Mouse (Mus musculus) fat pad, adult 2 months (tissue): ENCODE measurements around the gene Ptafr.

ENCODE experiments used
- DNase-seq: peaks from one replicate; pipeline ENCODE4 v3.0.0-alpha.2; 2011; ENCODE audit warnings: low read depth, low spot score; ENCODE audit errors: extremely low read depth

Gene Ptafr

DNA sequence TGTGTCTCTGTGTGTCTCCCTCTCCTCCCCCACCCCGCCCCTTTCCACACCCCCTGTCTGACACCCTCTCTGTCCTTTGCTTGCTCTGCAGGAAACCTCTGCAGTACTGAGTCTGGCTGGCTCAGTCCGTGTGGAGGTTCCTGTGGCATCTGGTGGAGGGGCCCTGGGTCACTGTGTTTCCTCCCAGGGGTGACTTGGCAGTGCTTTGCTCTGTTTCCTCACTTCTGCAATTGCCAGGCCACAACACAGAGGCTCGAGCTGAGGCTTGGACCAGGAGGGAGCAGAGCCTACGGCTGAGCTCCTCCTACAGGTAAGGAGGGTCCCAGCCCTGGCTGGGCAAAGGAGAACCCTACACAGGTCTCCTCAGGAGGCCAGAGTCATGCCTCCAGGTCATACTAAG is at the start of gene Ptafr:
Ptafr (plus strand) TSS at position 103 of the 400 bp plus-strand sequence.
- DNase-seq = no peak

DNA sequence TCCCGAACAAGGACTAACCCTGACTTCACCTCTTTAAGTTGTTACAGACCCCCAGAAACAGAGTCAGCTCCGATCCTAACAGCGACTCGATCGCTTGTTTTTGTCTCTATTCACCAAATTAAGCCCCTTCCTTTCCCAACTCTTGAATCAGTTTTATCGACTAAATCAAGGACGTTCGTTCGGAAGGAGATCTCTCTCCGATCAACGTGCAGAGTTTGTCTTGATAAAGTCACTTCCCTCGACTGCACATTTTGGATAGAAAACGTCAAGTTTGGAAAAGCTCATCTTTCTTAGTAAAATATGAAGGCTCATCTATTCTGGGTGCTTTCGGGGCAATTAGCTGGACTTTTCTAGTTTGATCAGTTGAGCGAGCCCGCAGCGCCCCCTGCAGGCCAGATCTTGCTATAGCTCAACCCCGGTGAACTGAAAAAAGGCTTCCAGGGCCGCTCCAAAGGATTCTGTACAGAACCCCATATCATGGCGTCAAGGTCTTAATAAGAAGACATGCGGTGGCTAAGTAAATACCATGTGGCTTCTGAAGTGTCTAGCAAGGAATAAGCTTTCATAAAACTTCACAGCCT is 49.2 kb upstream of the Ptafr start:
- DNase-seq = no peak

DNA sequence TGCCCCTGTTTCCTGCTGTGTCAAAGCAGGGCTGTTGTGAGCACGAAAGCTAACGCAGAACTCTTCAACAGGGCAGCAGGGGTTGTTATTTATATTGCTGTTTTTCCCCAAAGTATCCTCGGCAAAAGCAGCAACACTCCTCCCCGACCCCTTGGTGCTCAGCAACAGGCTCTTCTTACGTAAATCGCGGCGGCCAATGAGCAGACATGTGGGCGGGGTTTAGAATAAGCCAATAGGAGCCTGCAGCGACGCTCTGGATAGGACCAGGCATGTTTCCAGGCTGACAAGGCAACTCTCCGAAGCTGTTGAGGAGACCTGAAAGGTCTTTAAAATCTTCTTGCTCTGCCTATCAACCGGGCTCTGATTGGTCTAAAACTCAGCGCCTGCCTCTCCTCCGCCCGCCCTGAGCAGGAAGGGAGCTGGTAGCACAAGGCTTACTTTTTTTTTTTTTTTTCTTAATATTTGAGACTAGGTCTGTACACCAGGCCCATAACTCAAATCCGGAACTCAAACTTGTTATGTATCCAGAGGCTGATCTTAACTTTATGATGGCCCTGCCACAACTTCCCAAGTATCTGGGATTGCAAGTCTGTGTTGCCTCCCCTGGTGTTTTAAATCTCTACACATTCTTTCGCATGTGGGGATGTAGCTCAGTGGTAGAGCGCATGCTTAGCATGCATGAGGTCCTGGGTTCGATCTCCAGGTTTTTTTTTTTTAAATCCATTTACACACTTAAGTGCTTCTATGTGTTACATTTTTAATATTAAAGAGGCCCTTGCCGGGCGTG is 48.3 kb upstream of the Ptafr start:
- DNase-seq = peak; percentile 98

DNA sequence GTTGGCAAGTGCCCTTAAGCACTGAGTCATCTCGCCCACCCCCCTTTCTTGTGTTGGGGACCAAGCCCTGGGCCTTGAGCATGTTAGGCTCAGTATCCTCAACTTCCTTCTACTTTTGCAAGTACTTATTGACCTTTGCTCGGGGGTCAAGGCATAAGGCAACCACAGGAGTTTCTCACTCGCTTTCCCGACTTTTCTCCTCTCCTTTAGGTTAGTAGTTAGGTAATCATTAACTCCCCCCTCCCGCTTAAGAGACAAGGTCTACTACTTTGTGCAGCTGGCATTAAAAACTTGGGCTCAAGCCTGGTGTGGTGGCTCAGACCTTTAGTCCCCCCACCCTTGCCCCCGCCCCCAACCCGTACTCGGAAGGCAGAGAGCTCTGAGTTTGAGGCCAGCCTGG is 45.8 kb upstream of the Ptafr start:
- DNase-seq = no peak

DNA sequence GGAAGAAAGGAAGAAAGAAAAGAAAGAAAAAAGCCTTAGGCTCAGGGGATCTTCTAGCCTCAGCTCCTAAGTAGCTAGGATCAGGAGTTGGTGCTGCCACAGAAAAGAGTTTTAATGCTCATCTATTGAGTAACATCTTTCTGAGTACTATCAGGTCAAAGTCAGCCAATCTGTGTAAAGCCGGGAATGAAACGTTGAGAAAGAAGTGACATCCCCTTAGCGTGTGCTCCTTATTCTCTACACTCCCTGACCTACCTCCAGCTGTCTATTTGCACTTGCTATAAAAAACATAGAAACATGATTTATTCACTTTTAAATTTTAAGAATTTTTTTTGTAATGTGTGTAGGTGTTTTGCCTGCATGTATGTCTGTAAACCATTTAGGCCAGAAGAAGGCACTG is 44.7 kb upstream of the Ptafr start:
- DNase-seq = no peak

DNA sequence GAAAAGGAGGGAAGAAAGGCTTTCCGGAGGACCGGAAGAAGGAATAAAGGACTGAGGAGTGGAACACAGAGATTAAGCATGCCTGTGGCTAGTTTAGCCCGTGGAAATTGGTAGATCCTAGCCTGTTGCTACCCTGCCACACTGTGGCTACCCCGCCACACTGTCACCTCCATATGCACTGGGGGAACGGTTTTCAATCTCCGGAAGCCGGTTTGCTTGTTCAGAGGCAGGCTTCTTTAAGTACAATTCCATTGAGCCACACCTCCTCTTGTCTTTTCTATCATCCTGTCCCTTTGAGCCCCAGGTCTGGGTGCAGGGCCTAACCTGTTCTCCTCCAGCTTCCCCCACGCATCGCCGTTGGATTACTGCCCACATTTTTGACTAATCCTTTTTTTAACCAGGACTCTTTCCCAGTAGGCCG is 39.5 kb upstream of the Ptafr start:
- no peak for DNase-seq

DNA sequence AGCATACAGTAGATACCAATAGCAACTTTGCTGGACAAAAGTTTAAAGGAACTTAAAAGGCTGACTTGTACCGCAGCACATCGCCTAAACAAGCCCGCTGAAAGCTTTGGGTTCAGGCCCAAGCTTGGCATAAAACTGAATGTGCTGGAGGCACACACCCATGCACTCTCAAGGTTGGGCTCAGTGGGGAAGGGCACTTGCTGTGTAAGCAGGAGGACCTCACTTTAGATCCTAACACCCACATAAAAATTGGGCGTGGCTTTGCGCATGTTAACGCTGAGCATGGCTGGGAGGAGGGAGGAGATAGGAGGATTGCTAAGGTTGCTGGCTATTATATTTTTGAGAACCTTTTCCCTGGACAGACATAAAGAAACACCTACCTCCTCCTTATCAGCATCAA is 39.1 kb upstream of the Ptafr start:
- peak; percentile 94 for DNase-seq

DNA sequence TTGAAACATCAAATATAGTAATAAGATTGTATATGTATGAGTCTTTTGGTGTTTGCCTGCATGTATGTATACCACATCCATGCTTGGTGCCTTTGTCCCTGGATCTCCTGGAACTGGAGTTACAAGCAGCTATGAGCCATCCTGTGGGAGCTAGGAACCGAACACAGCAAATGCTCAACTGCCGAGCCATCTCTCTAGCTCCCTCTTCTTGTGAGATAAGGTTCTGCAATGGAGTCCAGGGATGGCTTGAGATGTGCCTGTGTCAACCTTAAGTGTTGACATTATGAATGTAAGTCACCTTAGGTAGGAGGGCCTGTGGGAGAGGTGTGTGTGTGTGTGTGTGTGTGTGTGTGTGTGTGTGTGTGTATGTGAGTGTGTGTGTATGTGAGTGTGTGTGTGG is 37.2 kb upstream of the Ptafr start:
- no peak for DNase-seq

DNA sequence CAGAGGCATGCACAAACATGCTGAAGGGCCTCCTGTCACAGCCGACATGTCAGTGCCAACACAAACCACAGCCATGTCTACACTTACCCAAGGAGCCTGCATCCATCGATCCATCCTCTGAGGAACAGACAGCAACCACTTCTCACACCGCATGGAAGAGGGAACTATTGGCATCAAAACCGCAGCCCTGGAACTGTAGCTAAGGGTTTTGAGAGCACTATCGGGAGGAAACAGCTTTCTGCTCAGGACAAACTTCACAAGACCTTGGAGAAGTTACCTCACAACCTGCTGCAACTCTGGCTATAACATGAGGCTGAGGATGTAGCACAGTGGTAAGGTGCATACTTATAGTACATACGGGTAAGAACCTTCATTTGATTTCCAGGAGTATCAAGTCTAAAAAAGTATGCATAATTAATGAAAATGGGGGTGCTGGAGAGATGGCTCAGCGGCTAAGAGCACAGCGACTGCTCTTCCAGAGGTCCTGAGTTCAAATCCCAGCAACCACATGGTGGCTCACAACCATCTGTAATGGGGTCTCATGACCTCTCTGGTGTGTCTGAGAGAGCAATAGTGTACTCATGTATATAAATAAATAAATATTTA is 35.8 kb upstream of the Ptafr start:
- no peak for DNase-seq

DNA sequence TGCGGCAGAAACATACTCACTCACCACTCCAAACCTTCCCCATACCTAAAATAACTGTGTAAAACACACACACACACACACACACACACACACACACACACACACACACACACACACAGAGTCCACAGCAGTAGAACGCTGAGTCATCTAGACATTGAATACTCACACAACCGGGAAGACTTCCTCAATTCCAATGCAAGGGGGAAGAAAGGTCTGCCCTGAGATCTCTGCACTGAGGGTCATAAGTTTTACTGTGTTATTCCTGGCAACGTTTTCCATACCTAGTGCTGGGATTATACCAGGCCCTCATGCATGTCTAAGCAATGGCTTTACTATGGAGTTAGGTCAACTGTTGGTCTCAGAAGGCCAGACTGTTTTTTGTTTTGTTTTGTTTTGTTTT is 34.5 kb upstream of the Ptafr start:
- no peak for DNase-seq

DNA sequence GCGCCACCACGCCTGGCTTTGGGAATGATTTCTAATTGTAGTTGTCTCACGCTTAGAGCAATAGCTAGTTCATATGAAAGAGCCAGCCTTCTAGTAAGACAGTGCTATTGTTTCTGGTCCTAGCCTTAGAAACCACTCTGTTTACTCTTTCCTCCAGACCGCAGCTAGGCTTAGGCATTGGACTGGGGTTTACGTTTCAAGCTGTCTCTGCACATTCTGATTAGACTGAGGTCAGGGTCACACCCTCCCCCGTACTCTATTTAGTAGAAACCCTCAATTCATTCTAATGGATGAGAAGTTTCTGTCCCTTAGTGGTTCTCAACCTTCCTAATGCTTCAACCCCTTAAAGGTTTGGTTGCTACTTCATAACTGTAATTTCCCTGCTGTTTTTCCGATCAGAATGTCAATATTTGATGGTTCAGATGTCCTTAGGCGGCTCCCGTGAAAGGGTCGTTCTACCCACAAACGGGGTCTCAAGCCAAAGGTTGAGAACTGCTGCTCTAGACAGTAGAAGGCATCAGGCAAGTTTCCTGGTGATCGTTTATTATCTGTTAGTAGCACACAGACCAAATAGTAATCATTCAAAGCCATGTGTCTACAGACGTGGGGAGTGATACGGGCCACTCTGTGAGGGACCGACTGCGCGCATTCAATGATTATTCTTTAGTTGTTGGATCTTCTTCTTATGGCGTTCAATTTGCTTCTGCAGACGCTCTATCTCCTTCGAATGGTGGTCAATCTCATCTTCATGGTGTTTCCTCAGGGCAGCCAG is 33.6 kb upstream of the Ptafr start:
- DNase-seq = no peak

DNA sequence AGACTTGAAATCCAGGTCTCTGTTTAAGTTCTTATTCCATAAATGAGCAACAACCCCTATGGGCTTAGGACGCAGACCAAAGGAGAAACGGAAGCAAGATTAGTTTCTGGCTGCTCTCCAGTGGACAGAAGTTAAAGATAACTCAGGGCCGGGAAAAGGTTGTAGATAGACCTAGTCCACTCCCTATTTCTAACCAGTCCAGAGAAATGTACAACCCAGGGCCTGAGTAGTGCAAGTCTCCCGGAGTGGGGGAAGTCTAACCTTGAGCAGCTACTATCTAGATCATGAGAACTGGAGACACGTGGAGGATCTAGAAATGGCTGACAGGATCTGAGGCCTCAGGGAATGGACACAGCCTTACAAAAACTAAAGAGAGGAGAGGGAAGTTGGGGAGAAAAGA is 31.4 kb upstream of the Ptafr start:
- DNase-seq = no peak

DNA sequence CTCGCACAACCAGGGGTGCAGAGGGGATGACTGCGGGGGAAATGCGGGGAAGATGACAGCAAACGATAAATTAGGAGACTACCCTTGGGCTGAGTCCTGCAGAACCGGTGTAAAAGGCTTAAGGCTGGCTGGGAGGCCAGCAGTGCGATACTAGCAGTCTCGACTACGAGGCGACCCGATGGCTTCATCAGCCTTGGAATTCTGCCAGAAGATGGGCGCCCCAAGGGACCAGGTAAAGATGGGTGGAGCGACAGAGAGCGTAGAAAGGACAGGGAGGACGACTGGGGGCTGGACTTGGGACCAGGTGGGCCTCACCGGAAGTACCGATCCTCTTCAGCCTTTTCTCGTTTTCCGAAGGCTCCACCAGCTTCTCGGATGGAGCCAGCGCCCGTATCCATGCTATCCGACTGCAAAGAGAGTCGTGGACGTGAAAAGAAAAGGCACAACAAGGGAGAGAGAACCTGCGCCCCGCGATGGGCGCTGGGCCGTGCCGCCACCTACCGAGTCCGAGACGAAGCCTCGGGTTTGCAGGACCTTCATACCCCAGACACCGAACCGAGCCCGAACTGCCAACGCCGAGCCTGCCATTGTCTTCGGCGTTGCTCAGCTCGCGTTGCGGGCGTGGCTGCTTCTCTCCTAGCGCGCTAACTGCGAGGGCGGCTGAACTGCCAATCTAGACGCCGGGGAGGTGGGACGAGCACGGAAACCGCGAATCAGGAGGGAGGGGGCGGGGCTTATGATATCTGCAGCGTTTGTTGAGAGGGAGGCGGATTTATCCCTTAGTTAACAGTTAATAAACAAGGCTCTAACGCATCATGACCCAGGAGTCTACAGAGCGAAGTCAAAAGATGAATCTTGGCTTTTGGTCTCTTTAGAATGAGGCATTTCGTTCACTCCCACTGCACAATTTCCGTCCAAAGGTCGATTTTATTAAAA is 30.6 kb upstream of the Ptafr start, which contains the start of gene Atpif1:
Atpif1 (minus strand) TSS at position 679 of the 936 bp plus-strand sequence.
- no peak for DNase-seq

DNA sequence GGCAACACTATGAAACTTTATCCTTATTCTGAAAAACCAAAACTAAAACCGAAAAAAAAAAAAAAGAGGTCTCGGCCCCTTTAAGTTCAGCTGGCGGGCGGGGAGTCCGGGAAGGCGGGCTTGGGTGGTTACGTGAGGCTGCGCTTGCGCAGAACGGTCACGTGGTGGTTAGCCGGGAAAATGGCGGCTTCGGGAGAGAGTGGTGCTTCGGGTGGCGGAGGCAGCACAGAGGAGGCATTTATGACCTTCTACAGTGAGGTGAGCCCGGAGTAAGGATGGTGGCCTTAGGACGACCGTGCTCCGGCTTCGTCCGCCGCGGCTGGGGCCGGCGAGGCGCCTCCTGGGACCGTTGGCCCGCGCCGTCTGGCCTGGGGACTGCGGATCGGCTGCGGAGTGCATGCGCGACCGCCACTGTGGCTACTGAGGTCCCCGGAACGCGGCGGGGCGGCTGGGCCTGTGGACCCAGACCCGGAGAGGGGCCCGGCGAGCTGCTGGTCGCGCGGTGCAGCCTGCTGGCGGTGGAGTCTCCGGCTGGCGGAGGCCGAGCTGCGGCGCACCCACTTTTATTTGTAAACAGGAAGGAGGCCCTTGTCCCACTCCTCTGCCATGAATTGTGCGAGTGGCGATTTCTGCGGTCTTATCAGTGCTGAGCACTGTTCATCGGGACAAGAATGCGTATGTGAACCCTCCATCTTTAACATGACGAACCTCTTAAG is 28.3 kb upstream of the Ptafr start, which contains the start of gene Dnajc8:
Dnajc8 (plus strand) TSS at position 145 of the 716 bp plus-strand sequence.
- DNase-seq = no peak

DNA sequence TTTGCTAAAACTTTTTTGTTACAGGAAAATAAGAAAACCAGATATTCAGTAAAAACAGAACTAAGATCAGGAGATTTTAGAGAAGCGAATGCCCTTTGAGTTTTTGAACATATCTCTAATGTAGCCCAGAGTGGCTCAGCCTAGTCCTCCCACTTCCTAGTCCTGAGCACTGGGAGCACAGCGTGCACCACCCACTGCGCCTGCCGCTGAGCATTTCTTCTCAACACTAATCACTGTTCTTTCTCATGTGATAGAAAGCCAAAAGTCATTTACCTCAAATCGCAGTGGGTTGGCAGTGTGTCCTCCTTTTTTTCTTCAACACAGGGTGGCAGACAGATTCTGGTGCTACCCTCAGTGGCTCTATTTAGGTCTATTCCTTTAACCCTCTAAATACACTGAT is 24.4 kb upstream of the Ptafr start:
- DNase-seq = no peak

DNA sequence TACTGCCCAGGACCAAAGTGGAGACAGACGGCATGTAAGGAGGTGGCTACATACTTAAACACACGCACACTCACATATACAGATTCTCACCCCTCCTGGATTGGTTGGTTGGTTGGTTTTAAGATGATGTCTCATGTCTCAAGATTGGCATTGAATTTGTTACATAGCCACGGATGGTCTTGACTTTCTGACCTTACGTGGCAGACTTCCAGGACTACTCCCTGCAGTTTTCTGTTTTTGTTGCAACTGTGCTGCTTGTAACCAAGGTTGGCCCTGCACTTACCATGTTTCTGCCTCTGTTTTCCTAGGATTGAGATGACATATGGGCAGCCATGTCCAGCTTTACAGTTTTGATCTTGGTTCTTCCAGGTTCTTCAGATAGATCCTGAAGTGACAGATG is 22.5 kb upstream of the Ptafr start:
- no peak for DNase-seq

DNA sequence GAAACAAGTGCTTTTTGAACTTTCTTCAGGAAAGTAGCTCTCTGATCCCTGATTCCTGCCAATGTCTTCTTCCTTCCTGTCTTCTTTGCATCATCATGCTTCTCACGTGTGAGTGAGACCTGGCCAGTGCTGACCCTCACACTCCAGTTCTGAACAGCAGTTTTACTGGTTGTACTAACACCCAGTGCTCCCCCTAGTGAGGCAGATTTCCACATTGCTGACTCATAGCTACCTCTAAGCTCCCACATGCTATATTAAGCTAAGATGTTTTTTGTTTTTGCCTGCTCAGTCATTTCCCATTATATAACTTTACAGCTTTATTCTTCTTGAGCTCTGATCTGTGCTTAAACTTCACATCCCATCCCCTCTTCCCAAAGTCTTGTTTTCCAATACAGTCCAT is 21.1 kb upstream of the Ptafr start:
- DNase-seq = no peak

DNA sequence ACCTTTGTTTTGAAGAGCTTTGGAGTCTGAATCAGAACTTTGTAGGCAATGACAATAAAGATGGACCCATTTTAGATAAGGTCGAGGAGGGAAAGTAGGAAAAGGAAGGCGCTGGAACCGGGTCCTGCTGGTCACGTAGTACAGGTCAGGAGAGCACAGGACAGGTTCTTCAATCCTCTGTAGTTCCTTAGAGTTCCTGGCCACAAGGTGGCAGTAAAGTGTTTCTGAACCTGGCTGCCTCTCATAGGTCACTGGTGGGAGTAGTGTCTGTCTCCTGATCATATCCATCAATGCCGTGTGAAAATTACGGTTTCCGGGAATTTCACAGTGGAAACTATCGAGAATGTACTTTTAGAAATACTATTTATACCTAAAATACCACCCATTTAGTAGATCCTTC is 18.0 kb upstream of the Ptafr start:
- no peak for DNase-seq

DNA sequence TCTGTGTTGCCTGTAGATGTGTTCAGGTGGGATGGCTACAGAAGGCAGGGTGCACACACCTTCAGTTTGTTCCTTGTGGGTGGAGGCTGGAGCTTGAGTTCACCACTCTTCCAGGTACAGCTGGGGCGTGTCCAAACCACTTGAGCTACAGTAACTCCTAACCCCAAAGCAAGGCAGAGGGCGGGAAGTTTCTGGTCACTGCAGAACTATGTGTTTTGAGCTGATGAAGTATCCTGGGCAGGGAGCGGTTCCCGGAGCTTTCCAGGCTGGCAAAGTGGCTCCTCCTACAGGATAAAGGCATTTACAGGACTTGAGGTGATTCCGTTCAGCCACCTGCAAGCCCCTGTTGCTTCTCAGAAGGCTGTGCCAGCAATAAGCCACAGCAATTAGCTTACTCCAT is 9.6 kb upstream of the Ptafr start:
- DNase-seq = no peak

DNA sequence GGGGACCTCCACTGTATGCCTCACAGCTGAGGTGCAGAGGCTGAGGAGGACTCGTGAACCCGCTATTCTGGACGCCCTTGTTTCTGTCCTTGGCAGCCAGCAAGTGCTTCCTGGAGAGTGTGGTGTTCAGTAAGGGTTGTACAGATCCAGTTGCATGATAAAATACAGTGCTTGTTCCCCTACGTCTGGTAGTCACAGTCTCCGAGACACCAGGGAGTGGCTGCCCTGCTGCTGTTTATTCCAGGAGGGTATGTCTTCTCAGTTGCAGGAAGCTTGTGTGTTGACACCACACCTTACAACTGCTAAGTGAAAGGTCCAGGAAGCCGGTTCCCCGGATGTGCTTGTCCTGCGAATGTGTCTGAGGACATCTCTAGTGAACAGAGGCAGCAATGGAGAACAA is 9.2 kb upstream of the Ptafr start:
- DNase-seq = no peak
